21 mouse cellular contexts compared by ENCODE assay signal in genomic region chr2:35722821-35723220, GRCm38 (mm10).
DNase-seq lines count a peak whose midpoint lies in the region; ATAC-seq and TF ChIP-seq lines count a peak whose summit lies in the region.
"Had no signal": no experiment of that assay in that cellular context is flagged by ENCODE, and none has a peak within 500 bp of the region (broad histone marks: within the 10 kb centered on the region; RNA-seq: fewer than 3 reads in every experiment).

No protein-coding gene starts in this region.

- peaks cover 9% of the 10 kb centered on the region for H3K4me1 ChIP-seq in hindbrain, embryonic 13.5 days (replicated peaks)
- H3K4me1 ChIP-seq in hindbrain, embryonic 12.5 days, result peaks cover 3% of the 10 kb centered on the region; the same call in 1 of the 2 replicates
- H3K4me1 ChIP-seq in midbrain, postnatal 0 days (ENCODE audit: insufficient read depth, low read length), result no peaks in the 10 kb centered on the region
- no peaks in the 10 kb centered on the region for H3K4me1 ChIP-seq in midbrain, embryonic 14.5 days (ENCODE audit: control insufficient read depth, insufficient read depth, low read length)
- H3K4me1 ChIP-seq in kidney, embryonic 15.5 days, result peaks cover 5% of the 10 kb centered on the region
- H3K4me1 ChIP-seq in kidney, embryonic 14.5 days (ENCODE audit: control insufficient read depth, insufficient read depth, low read length), result no peaks in the 10 kb centered on the region
- H3K4me1 ChIP-seq in intestine, embryonic 15.5 days (replicated peaks), result no peaks in the 10 kb centered on the region
- H3K4me1 ChIP-seq: limb, embryonic 15.5 days; lung, embryonic 15.5 days; midbrain, embryonic 12.5 days had no signal

- no peak for DNase-seq in midbrain, postnatal 0 days (ENCODE audit: low spot score)
- DNase-seq in midbrain, embryonic 14.5 days, result no peak
- DNase-seq in cerebellum, adult 9-11 months, result peak; percentile 81
- DNase-seq: B cell, adult 2 months; heart, adult 11 months; kidney, postnatal 10 days; layer of hippocampus, adult 9-11 months had no signal

- H3K9me3 ChIP-seq in hindbrain, embryonic 13.5 days, result no peaks in the 10 kb centered on the region
- no peaks in the 10 kb centered on the region for H3K9me3 ChIP-seq in hindbrain, embryonic 12.5 days (replicated peaks)
- H3K9me3 ChIP-seq in midbrain, postnatal 0 days (ENCODE audit: low read length), result no peaks in the 10 kb centered on the region
- H3K9me3 ChIP-seq in midbrain, embryonic 14.5 days (ENCODE audit: control insufficient read depth, low read length), result no peaks in the 10 kb centered on the region
- no peaks in the 10 kb centered on the region for H3K9me3 ChIP-seq in kidney, embryonic 15.5 days (replicated peaks)
- no peaks in the 10 kb centered on the region for H3K9me3 ChIP-seq in kidney, embryonic 14.5 days (ENCODE audit: control insufficient read depth, low read length)
- no peaks in the 10 kb centered on the region for H3K9me3 ChIP-seq in intestine, embryonic 15.5 days
- H3K9me3 ChIP-seq: embryonic facial prominence, embryonic 10.5 days; forebrain, embryonic 13.5 days; limb, embryonic 15.5 days; lung, embryonic 15.5 days; midbrain, embryonic 12.5 days had no signal

- H3K27me3 ChIP-seq in hindbrain, embryonic 13.5 days, result no peaks in the 10 kb centered on the region
- H3K27me3 ChIP-seq in hindbrain, embryonic 12.5 days, result no peaks in the 10 kb centered on the region
- H3K27me3 ChIP-seq in midbrain, postnatal 0 days (ENCODE audit: insufficient read depth, low read length), result no peaks in the 10 kb centered on the region
- no peaks in the 10 kb centered on the region for H3K27me3 ChIP-seq in midbrain, embryonic 14.5 days (ENCODE audit: control insufficient read depth, insufficient read depth, low read length)
- no peaks in the 10 kb centered on the region for H3K27me3 ChIP-seq in kidney, embryonic 15.5 days
- no peaks in the 10 kb centered on the region for H3K27me3 ChIP-seq in kidney, embryonic 14.5 days (ENCODE audit: control insufficient read depth, insufficient read depth, low read length)
- H3K27me3 ChIP-seq in intestine, embryonic 15.5 days (replicated peaks), result no peaks in the 10 kb centered on the region
- H3K27me3 ChIP-seq: forebrain, embryonic 13.5 days; limb, embryonic 15.5 days; lung, embryonic 15.5 days; midbrain, embryonic 12.5 days; Patski had no signal

- H3K27ac ChIP-seq in hindbrain, embryonic 13.5 days, result 0 out of 2 replicates have a peak overlapping the region, but pooled peaks have one; percentile 15
- no peak overlapping the region for H3K27ac ChIP-seq in hindbrain, embryonic 12.5 days
- no peak overlapping the region for H3K27ac ChIP-seq in midbrain, postnatal 0 days (ENCODE audit: low read depth, low read length)
- no peak overlapping the region for H3K27ac ChIP-seq in midbrain, embryonic 14.5 days (replicated peaks; ENCODE audit: low read depth, low read length)
- no peak overlapping the region for H3K27ac ChIP-seq in kidney, embryonic 15.5 days
- H3K27ac ChIP-seq in kidney, embryonic 14.5 days (ENCODE audit: low read depth, low read length), result no peak overlapping the region
- no peak overlapping the region for H3K27ac ChIP-seq in intestine, embryonic 15.5 days
- H3K27ac ChIP-seq: embryonic facial prominence, embryonic 10.5 days; hindbrain, embryonic 14.5 days; limb, embryonic 15.5 days; lung, embryonic 15.5 days; midbrain, embryonic 12.5 days had no signal

- 0 out of 2 replicates have a peak, but pooled peaks have one; percentile 10 for TF ChIP-seq CTCF in midbrain, postnatal 0 days (IDR thresholded peaks at IDR 0.05)

- WGBS in hindbrain, embryonic 13.5 days, result 90% methylated on average over 9 of the region's 9 CpGs
- WGBS in hindbrain, embryonic 12.5 days, result 96% methylated on average over 9 of the region's 9 CpGs
- WGBS in midbrain, postnatal 0 days, result 87% methylated on average over 9 of the region's 9 CpGs
- WGBS in midbrain, embryonic 14.5 days, result 95% methylated on average over 9 of the region's 9 CpGs
- WGBS in kidney, embryonic 15.5 days, result 90% methylated on average over 9 of the region's 9 CpGs
- 93% methylated on average over 9 of the region's 9 CpGs for WGBS in kidney, embryonic 14.5 days
- 91% methylated on average over 9 of the region's 9 CpGs for WGBS in intestine, embryonic 15.5 days

- H3K4me3 ChIP-seq in hindbrain, embryonic 13.5 days, result no peak overlapping the region
- no peak overlapping the region for H3K4me3 ChIP-seq in hindbrain, embryonic 12.5 days
- no peak overlapping the region for H3K4me3 ChIP-seq in midbrain, postnatal 0 days (ENCODE audit: low read depth, low read length)
- no peak overlapping the region for H3K4me3 ChIP-seq in midbrain, embryonic 14.5 days (replicated peaks; ENCODE audit: low read depth, low read length)
- no peak overlapping the region for H3K4me3 ChIP-seq in kidney, embryonic 15.5 days (replicated peaks)
- H3K4me3 ChIP-seq in kidney, embryonic 14.5 days (ENCODE audit: low read length), result no peak overlapping the region
- H3K4me3 ChIP-seq in intestine, embryonic 15.5 days (replicated peaks), result no peak overlapping the region
- H3K4me3 ChIP-seq: embryonic facial prominence, embryonic 10.5 days; forebrain, embryonic 13.5 days; limb, embryonic 15.5 days; lung, embryonic 15.5 days; midbrain, embryonic 12.5 days; myocyte had no signal

- no peak overlapping the region for H3K4me2 ChIP-seq in hindbrain, embryonic 13.5 days
- no peak overlapping the region for H3K4me2 ChIP-seq in hindbrain, embryonic 12.5 days (replicated peaks)
- no peak overlapping the region for H3K4me2 ChIP-seq in midbrain, postnatal 0 days (ENCODE audit: low read depth, low read length, poor library complexity, severe bottlenecking)
- H3K4me2 ChIP-seq in midbrain, embryonic 14.5 days (ENCODE audit: low read length), result no peak overlapping the region
- no peak overlapping the region for H3K4me2 ChIP-seq in kidney, embryonic 15.5 days
- no peak overlapping the region for H3K4me2 ChIP-seq in kidney, embryonic 14.5 days (replicated peaks; ENCODE audit: low read depth, low read length)
- no peak overlapping the region for H3K4me2 ChIP-seq in intestine, embryonic 15.5 days (replicated peaks)
- H3K4me2 ChIP-seq: forebrain, embryonic 13.5 days; hindbrain, embryonic 14.5 days; limb, embryonic 15.5 days; lung, embryonic 15.5 days; midbrain, embryonic 12.5 days had no signal

- ATAC-seq in hindbrain, embryonic 13.5 days (ENCODE audit: low FRiP score), result no peak
- ATAC-seq in hindbrain, embryonic 12.5 days (ENCODE audit: low FRiP score), result no peak
- no peak for ATAC-seq in midbrain, postnatal 0 days (ENCODE audit: low FRiP score)
- no peak for ATAC-seq in midbrain, embryonic 14.5 days (ENCODE audit: low FRiP score, low TSS enrichment)
- no peak for ATAC-seq in kidney, embryonic 15.5 days (replicated peaks; ENCODE audit: low FRiP score)
- ATAC-seq in kidney, embryonic 14.5 days (ENCODE audit: low FRiP score, low TSS enrichment), result no peak
- ATAC-seq in intestine, embryonic 15.5 days, result no peak
- ATAC-seq: forebrain, embryonic 13.5 days; intestine, postnatal 0 days; Patski had no signal

- H3K36me3 ChIP-seq in hindbrain, embryonic 13.5 days, result peaks cover 92% of the 10 kb centered on the region
- peaks cover 91% of the 10 kb centered on the region for H3K36me3 ChIP-seq in hindbrain, embryonic 12.5 days
- peaks cover 83% of the 10 kb centered on the region for H3K36me3 ChIP-seq in midbrain, postnatal 0 days (ENCODE audit: insufficient read depth, low read length)
- peaks cover 76% of the 10 kb centered on the region for H3K36me3 ChIP-seq in midbrain, embryonic 14.5 days (ENCODE audit: control insufficient read depth, insufficient read depth, low read length)
- H3K36me3 ChIP-seq in kidney, embryonic 15.5 days, result peaks cover 96% of the 10 kb centered on the region
- peaks cover 87% of the 10 kb centered on the region for H3K36me3 ChIP-seq in kidney, embryonic 14.5 days (ENCODE audit: control insufficient read depth, insufficient read depth, low read length)
- H3K36me3 ChIP-seq in intestine, embryonic 15.5 days, result peaks cover 65% of the 10 kb centered on the region

- H3K9ac ChIP-seq in hindbrain, embryonic 13.5 days, result no peak overlapping the region
- no peak overlapping the region for H3K9ac ChIP-seq in hindbrain, embryonic 12.5 days
- no peak overlapping the region for H3K9ac ChIP-seq in midbrain, postnatal 0 days (replicated peaks; ENCODE audit: low read length, poor library complexity, severe bottlenecking)
- no peak overlapping the region for H3K9ac ChIP-seq in midbrain, embryonic 14.5 days (replicated peaks; ENCODE audit: low read length)
- no peak overlapping the region for H3K9ac ChIP-seq in kidney, embryonic 15.5 days
- H3K9ac ChIP-seq in kidney, embryonic 14.5 days (ENCODE audit: low read depth, low read length), result no peak overlapping the region
- H3K9ac ChIP-seq in intestine, embryonic 15.5 days, result no peak overlapping the region
- H3K9ac ChIP-seq: forebrain, embryonic 13.5 days; hindbrain, embryonic 14.5 days; limb, embryonic 15.5 days; lung, embryonic 15.5 days; midbrain, embryonic 12.5 days had no signal
